Mouse (Mus musculus): ENCODE results near the gene Sec16a.

Sec16a gene

GRCm38 (mm10) chr2:26480911-26481310 is 35.9 kb upstream of the Sec16a start:
- CTCF ChIA-PET, result no interaction called here
- POLR2A ChIA-PET, result interaction anchor here in 2 of 4 experiments (0.6 to 2.3 kb wide), 4 partner anchors 16 to 155 kb away, joined by 3 to 8 read pairs (median 4); no protein-coding TSS in a partner anchor

- POLR2A ChIA-PET, result interaction anchor here in 1 of 4 experiments (0.6 to 0.9 kb wide), 2 partner anchors 23 to 132 kb away, joined by 3 read pairs; no protein-coding TSS in a partner anchor
- CTCF ChIA-PET, result no interaction called here
These were observed 33.7 kb upstream of the Sec16a start for GRCm38 (mm10) chr2:26478685-26479205.

- POLR2A ChIA-PET, result interaction anchor here in 1 of 4 experiments (2.7 kb wide), 1 partner anchor 26 kb away, joined by 7 read pairs; no protein-coding TSS in a partner anchor
- CTCF ChIA-PET, result no interaction called here
These were observed 32.9 kb upstream of the Sec16a start for GRCm38 (mm10) chr2:26477911-26478310.

GRCm38 (mm10) chr2:26475505-26476430 is 30.8 kb upstream of the Sec16a start:
- ChIA-PET CTCF (interaction anchor here in 3 of 4 experiments (0.6 to 1.4 kb wide), 10 partner anchors 10 to 1372 kb away, joined by 3 to 6 read pairs (median 4); partner anchors contain the start of gene Inpp5e (in 1 of the 3)), POLR2A (interaction anchor here in 2 of 4 experiments (0.8 to 2.7 kb wide), 18 partner anchors 12 to 85 kb away, joined by 3 to 9 read pairs (median 4); partner anchors contain the start of gene Sec16a (in 2 of the 2))

- ChIA-PET CTCF (interaction anchor here in 3 of 4 experiments (0.6 to 1.4 kb wide), 13 partner anchors 8 to 150 kb away, joined by 3 to 6 read pairs (median 3); partner anchors contain the start of genes Sec16a (in 2 of the 3) and Inpp5e (in 1 of the 3)), POLR2A (interaction anchor here in 2 of 4 experiments (0.7 to 2.5 kb wide), 17 partner anchors 8 to 90 kb away, joined by 3 to 9 read pairs (median 4); partner anchors contain the start of gene Sec16a (in 1 of the 2))
These were observed 29.9 kb upstream of the Sec16a start for GRCm38 (mm10) chr2:26474789-26475504.

GRCm38 (mm10) chr2:26472312-26473090 is 27.5 kb upstream of the Sec16a start:
- POLR2A ChIA-PET, result interaction anchor here in 3 of 4 experiments (0.6 to 2.5 kb wide), 8 partner anchors 10 to 93 kb away, joined by 3 to 10 read pairs (median 4); partner anchors contain the start of genes Inpp5e (in 1 of the 3) and Sec16a (in 1 of the 3)
- CTCF ChIA-PET, result interaction anchor here in 1 of 4 experiments (0.9 to 1.2 kb wide), 2 partner anchors 43 to 63 kb away, joined by 3 to 4 read pairs; partner anchors contain the start of gene Inpp5e

- POLR2A ChIA-PET, result interaction anchor here in 2 of 4 experiments (0.9 to 1.7 kb wide), 7 partner anchors 9 to 63 kb away, joined by 3 to 5 read pairs (median 3); partner anchors contain the start of gene Inpp5e (in 1 of the 2)
- CTCF ChIA-PET, result interaction anchor here in 1 of 4 experiments (0.9 kb wide), 1 partner anchor 42 kb away, joined by 3 read pairs; no protein-coding TSS in a partner anchor
These were observed 26.8 kb upstream of the Sec16a start for GRCm38 (mm10) chr2:26471652-26472285.

GRCm38 (mm10) chr2:26470967-26471366 is 26.0 kb upstream of the Sec16a start:
- CTCF ChIA-PET, result interaction anchor here in 1 of 4 experiments (0.6 kb wide), 1 partner anchor 82 kb away, joined by 3 read pairs; no protein-coding TSS in a partner anchor

GRCm38 (mm10) chr2:26468376-26468775 is 23.4 kb upstream of the Sec16a start:
- CTCF ChIA-PET, result interaction anchor here in 1 of 4 experiments (1.6 kb wide), 1 partner anchor 93 kb away, joined by 4 read pairs; no protein-coding TSS in a partner anchor
- POLR2A ChIA-PET, result interaction anchor here in 2 of 4 experiments (1.5 to 12.9 kb wide), 5 partner anchors 9 to 84 kb away, joined by 3 to 297 read pairs (median 9); partner anchors contain the start of gene Sec16a (in 1 of the 2)

More at GRCm38 (mm10) chr2:26470967-26471366, 26.0 kb upstream of the Sec16a start:
- POLR2A ChIA-PET, result interaction anchor here in 2 of 4 experiments (0.6 to 1.7 kb wide), 11 partner anchors 12 to 133 kb away, joined by 3 to 5 read pairs (median 3); partner anchors contain the start of gene Agpat2 (in 1 of the 2)

- POLR2A ChIA-PET, result interaction anchor here in 2 of 4 experiments (1.0 to 12.9 kb wide), 13 partner anchors 12 to 173 kb away, joined by 3 to 469 read pairs (median 4); partner anchors contain the start of gene Sec16a (in 2 of the 2)
- CTCF ChIA-PET, result interaction anchor here in 1 of 4 experiments (0.9 to 1.3 kb wide), 2 partner anchors 17 to 41 kb away, joined by 3 read pairs; no protein-coding TSS in a partner anchor
These were observed 18.4 kb upstream of the Sec16a start for GRCm38 (mm10) chr2:26463412-26463811.

GRCm38 (mm10) chr2:26462980-26463379 is 18.0 kb upstream of the Sec16a start:
- ChIA-PET POLR2A (interaction anchor here in 3 of 4 experiments (0.9 to 12.9 kb wide), 17 partner anchors 9 to 322 kb away, joined by 3 to 469 read pairs (median 4); partner anchors contain the start of gene Sec16a (in 2 of the 3)), CTCF (interaction anchor here in 1 of 4 experiments (0.9 to 1.3 kb wide), 2 partner anchors 17 to 41 kb away, joined by 3 read pairs; no protein-coding TSS in a partner anchor)

GRCm38 (mm10) chr2:26461667-26462066 is 16.7 kb upstream of the Sec16a start:
- CTCF ChIA-PET, result interaction anchor here in 1 of 4 experiments (0.6 kb wide), 1 partner anchor 46 kb away, joined by 5 read pairs; no protein-coding TSS in a partner anchor
- POLR2A ChIA-PET, result interaction anchor here (0.6 to 12.9 kb wide), 29 partner anchors 11 to 321 kb away, joined by 3 to 469 read pairs (median 4); partner anchors contain the start of genes Sec16a (in 3 of the 4), Agpat2 (in 1 of the 4), Inpp5e (in 1 of the 4) and Snapc4 (in 1 of the 4)

- ChIA-PET CTCF (interaction anchor here in 1 of 4 experiments (0.9 to 3.2 kb wide), 5 partner anchors 14 to 126 kb away, joined by 3 to 13 read pairs (median 6); partner anchors contain the start of genes Gm20532, Inpp5e and Sec16a), POLR2A (interaction anchor here (0.6 to 12.9 kb wide), 44 partner anchors 9 to 485 kb away, joined by 3 to 469 read pairs (median 6); partner anchors contain the start of genes Sec16a (in 3 of the 4), Agpat2 (in 2 of the 4), Dnlz (in 1 of the 4) and Gm20532 (in 1 of the 4))
These were observed 15.8 kb upstream of the Sec16a start for GRCm38 (mm10) chr2:26460837-26461236.

- CTCF ChIA-PET, result interaction anchor here (0.5 to 3.2 kb wide), 16 partner anchors 9 to 327 kb away, joined by 3 to 13 read pairs (median 3); partner anchors contain the start of genes Dnlz (in 1 of the 4), Gm20532 (in 1 of the 4), Inpp5e (in 1 of the 4) and Sec16a (in 1 of the 4)
- POLR2A ChIA-PET, result interaction anchor here in 3 of 4 experiments (0.5 to 12.9 kb wide), 103 partner anchors 7 to 485 kb away, joined by 3 to 469 read pairs (median 5); partner anchors contain the start of genes Agpat2 (in 3 of the 3), Sec16a (in 3 of the 3), Gm20532 (in 2 of the 3) and Inpp5e (in 2 of the 3)
These were observed 15.2 kb upstream of the Sec16a start for GRCm38 (mm10) chr2:26460097-26460646.

Data from embryonic stem cell, embryonic (primary cell).